Mouse (Mus musculus) kidney, embryonic 14.5 days (tissue): ENCODE results near the gene St3gal3. TPM values are rescaled to one million over a fixed set of nuclear protein-coding genes. Genes with fewer than 3 reads are reported as not detected.

Experiments used
- ATAC-seq: fragments of 200-750 bp; cut with Nextera tagmentation; 2 replicates; pipeline ENCODE4 v1.8.0; 2017; ENCODE audit warnings: moderate number of reproducible peaks, mild to moderate bottlenecking, moderate TSS enrichment, moderate library complexity; ENCODE audit not compliant: low FRiP score, low TSS enrichment
- H3K27ac ChIP-seq: fragments of 300-500 bp; sonication (generic); 2 replicates; pipeline ENCODE4 v1.5.1; 2014; ENCODE audit warnings: low read depth, mild to moderate bottlenecking, low read length, moderate library complexity, mixed read lengths
- H3K27me3 ChIP-seq: fragments of 300-500 bp; sonication (generic); 2 replicates; pipeline ENCODE4 v1.6.1; 2014; ENCODE audit warnings: mild to moderate bottlenecking, low read length; ENCODE audit not compliant: control insufficient read depth, insufficient read depth
- H3K36me3 ChIP-seq: fragments of 300-500 bp; sonication (generic); 2 replicates; pipeline ENCODE4 v1.6.1; 2014; ENCODE audit warnings: low read length, mixed read lengths; ENCODE audit not compliant: control insufficient read depth, insufficient read depth
- H3K4me1 ChIP-seq: fragments of 300-500 bp; sonication (generic); 2 replicates; pipeline ENCODE4 v1.6.1; 2014; ENCODE audit warnings: low read length, mixed read lengths; ENCODE audit not compliant: control insufficient read depth, insufficient read depth
- H3K4me2 ChIP-seq: fragments of 300-500 bp; sonication (generic); replicated peaks from 2 replicates; pipeline ENCODE4 v1.6.1; 2014; ENCODE audit warnings: low read depth, mild to moderate bottlenecking, low read length
- H3K4me3 ChIP-seq: fragments of 300-500 bp; sonication (generic); 2 replicates; pipeline ENCODE4 v1.5.1; 2014; ENCODE audit warnings: mild to moderate bottlenecking, low read length
- H3K9ac ChIP-seq: fragments of 300-500 bp; sonication (generic); 2 replicates; pipeline ENCODE4 v1.6.1; 2014; ENCODE audit warnings: low read depth, mild to moderate bottlenecking, low read length, moderate library complexity
- H3K9me3 ChIP-seq: fragments of 300-500 bp; sonication (generic); 2 replicates; pipeline ENCODE4 v1.6.1; 2016; ENCODE audit warnings: low read length; ENCODE audit not compliant: control insufficient read depth
- WGBS: fragments of 180-500 bp; shearing (Covaris S2); extraction: QIAGEN DNeasy Blood & Tissue Kit; methylation state at CpG from one replicate; pipeline ENCODE4 v1.1.7; 2014; 5-methylcytosine and 5-hydroxymethylcytosine counted together
- polyA plus RNA-seq: library from polyadenylated mRNA; unstranded; fragments of >200 nt; fragmentation: Nextera tagmentation; extraction: Ambion mirVana; gene quantifications from 2 replicates; pipeline ENCODE4 v1.2.1, GENCODE M21; 2014

The St3gal3 gene
- polyA plus RNA-seq, 1 experiment from 2014 or later = 6.8 TPM

DNA sequence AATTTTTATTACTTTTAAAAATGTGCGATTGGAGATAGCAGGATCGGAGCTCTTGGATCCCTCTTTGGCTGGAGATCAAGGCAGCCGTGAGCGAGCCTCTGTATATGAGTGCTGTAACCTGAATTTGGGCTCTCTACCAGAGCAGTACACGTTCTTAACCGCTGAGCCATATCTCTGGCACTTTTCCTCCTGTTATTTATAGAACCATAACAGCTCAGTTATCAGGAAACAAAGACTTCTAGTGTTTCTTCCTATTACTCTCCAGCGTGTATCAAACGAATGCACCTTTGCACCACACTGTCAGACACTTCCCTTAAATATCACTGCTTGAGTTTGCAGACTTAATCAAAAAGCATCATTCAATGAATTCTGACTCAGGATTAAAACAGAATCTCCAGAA lies 147.9 kb downstream of the St3gal3 start:
- 48% methylated on average over 8 of the region's 8 CpGs for WGBS
- Histone ChIP-seq H3K27ac (no peak overlapping the region), H3K36me3 (no peaks in the 10 kb centered on the region), H3K4me2 (no peak overlapping the region), H3K9ac (no peak overlapping the region), H3K4me3 (no peak overlapping the region), H3K27me3 (no peaks in the 10 kb centered on the region), H3K9me3 (no peaks in the 10 kb centered on the region), H3K4me1 (peaks cover 7% of the 10 kb centered on the region; the same call in 1 of the 2 replicates)
- no peak for ATAC-seq

DNA sequence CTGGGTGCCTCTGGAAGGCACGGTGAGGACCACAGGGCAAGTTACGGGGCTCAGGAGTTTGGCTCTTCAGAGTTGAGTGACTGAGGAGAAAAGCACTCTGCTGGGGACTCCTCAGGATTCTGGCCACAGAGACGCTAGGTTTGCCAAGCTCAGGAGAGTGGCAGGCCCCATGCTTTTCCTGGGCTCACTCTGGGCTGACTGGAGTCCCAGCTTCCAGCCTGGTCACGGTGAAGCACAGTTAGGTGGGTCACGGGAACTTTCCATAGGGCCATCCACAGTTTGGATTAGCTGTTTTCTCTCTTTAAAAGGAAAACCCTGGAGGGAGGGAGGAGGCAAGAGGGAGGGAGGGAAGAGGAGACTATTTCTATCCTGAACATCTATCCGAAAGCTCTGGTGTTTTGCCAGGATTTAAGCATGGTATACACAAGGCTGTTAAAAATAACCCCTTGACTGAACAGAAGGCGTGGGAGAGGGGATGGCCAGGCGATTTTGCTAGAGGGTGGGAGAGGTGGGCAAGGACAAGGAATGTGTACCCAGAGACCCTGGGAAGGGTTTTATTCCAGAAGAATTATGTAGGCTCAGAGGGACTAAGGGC lies 149.6 kb downstream of the St3gal3 start:
- H3K36me3 ChIP-seq = no peaks in the 10 kb centered on the region
- 63% methylated on average over 8 of the region's 8 CpGs for WGBS
- peaks cover 7% of the 10 kb centered on the region; the same call in 1 of the 2 replicates for H3K4me1 ChIP-seq
- H3K9me3 ChIP-seq = no peaks in the 10 kb centered on the region
- 0 out of 2 replicates have a peak overlapping the region, but pooled peaks have one; percentile 30 for H3K27ac ChIP-seq
- H3K9ac ChIP-seq = no peak overlapping the region
- ATAC-seq = 0 out of 2 replicates have a peak, but pooled peaks have one; percentile 33
- H3K4me3 ChIP-seq = no peak overlapping the region
- no peak overlapping the region for H3K4me2 ChIP-seq
- no peaks in the 10 kb centered on the region for H3K27me3 ChIP-seq

- ATAC-seq = no peak
- no peak overlapping the region for H3K4me2 ChIP-seq
- no peak overlapping the region for H3K27ac ChIP-seq
Observed at GRCm38 (mm10) chr4:117984206-117984605, 150.5 kb downstream of the St3gal3 start.

DNA sequence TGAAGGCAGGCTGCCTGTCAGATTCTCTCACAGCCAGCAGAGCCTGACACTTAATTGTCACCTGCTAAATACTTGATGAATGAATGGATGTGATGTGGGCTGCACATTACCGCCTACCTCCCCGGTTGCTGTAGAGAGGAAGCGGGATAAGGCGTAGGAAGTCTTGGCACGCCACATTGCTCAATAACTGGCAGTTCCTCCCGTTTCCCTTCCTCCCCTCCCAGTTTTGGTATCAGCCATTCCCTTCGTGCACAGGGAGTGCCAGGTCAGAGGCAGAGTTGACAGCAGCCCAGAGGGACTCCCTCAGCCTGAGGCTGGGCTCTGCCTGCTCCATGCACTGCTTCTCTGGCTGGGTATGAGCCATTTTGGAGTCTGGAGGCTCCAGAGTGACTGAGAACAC lies 152.0 kb downstream of the St3gal3 start:
- Histone ChIP-seq H3K36me3 (no peaks in the 10 kb centered on the region), H3K27ac (no peak overlapping the region), H3K4me2 (no peak overlapping the region), H3K4me1 (peaks cover 5% of the 10 kb centered on the region; the same call in 1 of the 2 replicates), H3K27me3 (no peaks in the 10 kb centered on the region), H3K9ac (no peak overlapping the region), H3K9me3 (no peaks in the 10 kb centered on the region), H3K4me3 (no peak overlapping the region)
- ATAC-seq = no peak
- 63% methylated on average over 7 of the region's 7 CpGs for WGBS

More at GRCm38 (mm10) chr4:117984206-117984605, 150.5 kb downstream of the St3gal3 start:
- no peaks in the 10 kb centered on the region for H3K36me3 ChIP-seq
- H3K4me3 ChIP-seq = no peak overlapping the region
- H3K9me3 ChIP-seq = no peaks in the 10 kb centered on the region
- H3K27me3 ChIP-seq = no peaks in the 10 kb centered on the region
- WGBS = 94% methylated on average over 3 of the region's 3 CpGs
- peaks cover 7% of the 10 kb centered on the region; the same call in 1 of the 2 replicates for H3K4me1 ChIP-seq
- H3K9ac ChIP-seq = no peak overlapping the region

- 63% methylated on average over 4 of the region's 5 CpGs for WGBS
- no peaks in the 10 kb centered on the region; the same call in none of the 2 replicates for H3K4me1 ChIP-seq
- no peak overlapping the region for H3K9ac ChIP-seq
- no peaks in the 10 kb centered on the region for H3K27me3 ChIP-seq
- H3K4me3 ChIP-seq = no peak overlapping the region
- H3K27ac ChIP-seq = no peak overlapping the region
- no peaks in the 10 kb centered on the region for H3K9me3 ChIP-seq
- no peaks in the 10 kb centered on the region for H3K36me3 ChIP-seq
- no peak for ATAC-seq
- H3K4me2 ChIP-seq = no peak overlapping the region
Observed at GRCm38 (mm10) chr4:117981518-117981917, 153.2 kb downstream of the St3gal3 start.

- no peak overlapping the region for H3K4me2 ChIP-seq
- no peak overlapping the region for H3K9ac ChIP-seq
- H3K4me1 ChIP-seq = peaks cover 4% of the 10 kb centered on the region; the same call in 1 of the 2 replicates
- H3K27me3 ChIP-seq = no peaks in the 10 kb centered on the region
- no peaks in the 10 kb centered on the region for H3K36me3 ChIP-seq
- ATAC-seq = no peak
- no peaks in the 10 kb centered on the region for H3K9me3 ChIP-seq
- 98% methylated on average over 4 of the region's 4 CpGs for WGBS
- H3K4me3 ChIP-seq = no peak overlapping the region
- H3K27ac ChIP-seq = no peak overlapping the region
Observed at GRCm38 (mm10) chr4:117980161-117980560, 154.6 kb downstream of the St3gal3 start.

- 89% methylated on average over 4 of the region's 4 CpGs for WGBS
- H3K4me3 ChIP-seq = no peak overlapping the region
Observed at GRCm38 (mm10) chr4:117979181-117979580, 155.5 kb downstream of the St3gal3 start.

GRCm38 (mm10) chr4:117978282-117978681 lies 156.4 kb downstream of the St3gal3 start:
- Histone ChIP-seq H3K4me2 (no peak overlapping the region), H3K36me3 (no peaks in the 10 kb centered on the region), H3K27ac (no peak overlapping the region), H3K4me1 (peaks cover 9% of the 10 kb centered on the region; the same call in 1 of the 2 replicates), H3K4me3 (no peak overlapping the region), H3K9me3 (no peaks in the 10 kb centered on the region), H3K9ac (no peak overlapping the region), H3K27me3 (no peaks in the 10 kb centered on the region)
- 87% methylated on average over 9 of the region's 9 CpGs for WGBS
- no peak for ATAC-seq

More at GRCm38 (mm10) chr4:117979181-117979580, 155.5 kb downstream of the St3gal3 start:
- Histone ChIP-seq H3K9me3 (no peaks in the 10 kb centered on the region), H3K27me3 (no peaks in the 10 kb centered on the region), H3K36me3 (no peaks in the 10 kb centered on the region), H3K4me2 (no peak overlapping the region), H3K27ac (no peak overlapping the region), H3K4me1 (peaks cover 5% of the 10 kb centered on the region; the same call in 1 of the 2 replicates), H3K9ac (no peak overlapping the region)
- ATAC-seq = no peak

DNA sequence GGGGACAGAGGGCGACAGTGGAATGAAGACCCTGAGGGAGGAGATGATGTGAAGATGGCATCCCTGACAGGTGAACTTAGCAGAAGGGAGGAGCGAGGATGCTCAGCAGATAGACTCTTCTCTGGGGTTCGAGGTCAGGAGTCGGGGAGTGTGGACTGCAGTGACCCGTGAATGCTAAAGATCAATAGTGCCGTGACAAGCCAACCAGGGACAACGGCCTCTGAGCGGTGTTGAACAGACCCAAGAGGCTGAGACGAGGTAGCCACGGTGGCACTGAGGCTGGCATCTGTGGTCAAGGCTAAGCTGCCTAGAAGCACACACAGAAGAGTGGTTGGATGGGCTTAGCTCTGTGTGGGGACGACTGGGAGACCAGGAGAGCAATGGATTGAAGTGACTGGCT lies 156.9 kb downstream of the St3gal3 start:
- H3K4me1 ChIP-seq = peaks cover 9% of the 10 kb centered on the region; the same call in 1 of the 2 replicates
- no peak overlapping the region for H3K27ac ChIP-seq
- H3K9ac ChIP-seq = no peak overlapping the region
- no peak for ATAC-seq
- WGBS = 60% methylated on average over 11 of the region's 11 CpGs
- H3K27me3 ChIP-seq = no peaks in the 10 kb centered on the region
- no peaks in the 10 kb centered on the region for H3K9me3 ChIP-seq
- no peak overlapping the region for H3K4me2 ChIP-seq
- H3K36me3 ChIP-seq = no peaks in the 10 kb centered on the region
- no peak overlapping the region for H3K4me3 ChIP-seq
